Mouse (Mus musculus) G1E (cell line): ENCODE results near the gene Orm1. TPM values are rescaled to one million over a fixed set of nuclear protein-coding genes. Genes with fewer than 3 reads are reported as not detected.

Experiments
- ATAC-seq: 2 replicates; pipeline ENCODE4 v1.8.0; 2016; ENCODE audit warnings: mild to moderate bottlenecking; ENCODE audit not compliant: insufficient number of reproducible peaks, poor library complexity, low FRiP score, severe bottlenecking; ENCODE audit errors: extremely low read depth
- DNase-seq: peaks from one replicate; pipeline ENCODE4 v3.0.0; 2012; ENCODE audit warnings: low spot score
- H3K27me3 ChIP-seq: 2 replicates; pipeline ENCODE4 v1.6.1; 2012; ENCODE audit warnings: mild to moderate bottlenecking, low read length, inconsistent platforms; ENCODE audit not compliant: insufficient read depth
- H3K36me3 ChIP-seq: replicated peaks from 2 replicates; pipeline ENCODE3; 2012; ENCODE audit warnings: mild to moderate bottlenecking, inconsistent platforms
- H3K4me1 ChIP-seq: 2 replicates; pipeline ENCODE4 v1.6.1; 2012; ENCODE audit warnings: low read depth, low read length, inconsistent platforms, mixed read lengths; ENCODE audit not compliant: insufficient read depth
- H3K4me3 ChIP-seq: 2 replicates; pipeline ENCODE4 v1.5.1; 2012; ENCODE audit warnings: low read depth, mild to moderate bottlenecking, inconsistent platforms, low read length, moderate library complexity, mixed read lengths
- H3K9me3 ChIP-seq: replicated peaks from 2 replicates; pipeline ENCODE4 v1.6.1; 2012; ENCODE audit warnings: inconsistent platforms
- CTCF ChIP-seq: IDR thresholded peaks from 2 replicates; pipeline ENCODE4 v1.5.1; 2012; ENCODE audit warnings: low read depth, low read length, inconsistent platforms, mixed read lengths
- GATA1 ChIP-seq: IDR thresholded peaks from 2 replicates; pipeline ENCODE4 v1.6.1; 2012; ENCODE audit warnings: borderline replicate concordance, low read length, inconsistent platforms, mixed read lengths
- GATA2 ChIP-seq: IDR thresholded peaks from 2 replicates; pipeline ENCODE4 v1.6.1; 2012; ENCODE audit warnings: low read depth, low read length, inconsistent platforms, borderline replicate concordance
- POLR2AphosphoS5 ChIP-seq: IDR thresholded peaks from 2 replicates; pipeline ENCODE4 v1.6.1; 2012; ENCODE audit warnings: low read depth, low read length, inconsistent platforms; ENCODE audit not compliant: insufficient replicate concordance
- TAL1 ChIP-seq: conservative IDR thresholded peaks from 2 replicates; pipeline ENCODE4 v1.6.1; 2012; ENCODE audit warnings: low read depth, low read length, inconsistent platforms, mixed read lengths
- polyA plus RNA-seq: library from polyadenylated mRNA; stranded (reverse); fragments of >175 nt; gene quantifications from 2 replicates; pipeline ENCODE4 v1.2.3, GENCODE M21; 2012
- total RNA-seq, 2 experiments: library from RNA; stranded (forward) in 1 of 2; stranded (reverse) in 1 of 2; fragments of 200-1000 nt in 1 of 2; fragments of >200 nt in 1 of 2; fragmentation: Nextera tagmentation in 1 of 2; gene quantifications; 2 replicates each; pipeline ENCODE4 v1.2.3; 2014 to 2017

The Orm1 gene
- total and polyA plus RNA-seq, 3 experiments = not detected

- TF ChIP-seq TAL1 (no peak), GATA1 (no peak), GATA2 (no peak), CTCF (no peak), POLR2AphosphoS5 (no peak)
- H3K27me3 ChIP-seq = no peaks in the 10 kb centered on the region
- ATAC-seq = no peak
- no peaks in the 10 kb centered on the region for H3K36me3 ChIP-seq
- H3K9me3 ChIP-seq = peaks cover 81% of the 10 kb centered on the region
- H3K4me1 ChIP-seq = no peaks in the 10 kb centered on the region
- H3K4me3 ChIP-seq = no peak overlapping the region
- DNase-seq = no peak
Observed at GRCm38 (mm10) chr4:63389121-63389886, 44.9 kb downstream of the Orm1 start.

GRCm38 (mm10) chr4:63389887-63390528, 45.6 kb downstream of the Orm1 start:
- DNase-seq (no peak), ATAC-seq (no peak)
- Histone ChIP-seq H3K36me3 (no peaks in the 10 kb centered on the region), H3K9me3 (peaks cover 86% of the 10 kb centered on the region), H3K4me3 (no peak overlapping the region), H3K4me1 (no peaks in the 10 kb centered on the region), H3K27me3 (no peaks in the 10 kb centered on the region)
- TF ChIP-seq GATA1 (no peak), TAL1 (no peak), GATA2 (no peak)

- H3K4me3 ChIP-seq = no peak overlapping the region
- H3K27me3 ChIP-seq = no peaks in the 10 kb centered on the region
- DNase-seq (no peak), ATAC-seq (no peak)
- H3K4me1 ChIP-seq = no peaks in the 10 kb centered on the region
- no peak for TF ChIP-seq CTCF
- no peak for TF ChIP-seq POLR2AphosphoS5
- no peak for TF ChIP-seq GATA1
- no peak for TF ChIP-seq GATA2
- no peak for TF ChIP-seq TAL1
- H3K36me3 ChIP-seq = no peaks in the 10 kb centered on the region
- peaks cover 90% of the 10 kb centered on the region for H3K9me3 ChIP-seq
Observed at GRCm38 (mm10) chr4:63391322-63391721, 47.0 kb downstream of the Orm1 start.

Other genes with a start within 250 kb of the Orm1 start
- gene Ambp, start 189.8 kb upstream of the Orm1 start, total RNA-seq (2014; fragmentation: Nextera tagmentation) = not detected in 2 replicates
- not detected in 2 replicates for gene Ambp, start 189.8 kb upstream of the Orm1 start, total RNA-seq (2017)
- not detected in 2 replicates for gene Ambp, start 189.8 kb upstream of the Orm1 start, polyA plus RNA-seq
- gene Kif12, start 172.4 kb upstream of the Orm1 start, total RNA-seq (2014; fragmentation: Nextera tagmentation) = not detected in 2 replicates
- 0.06 TPM in 1 of 2 replicates, not detected in the other for gene Kif12, start 172.4 kb upstream of the Orm1 start, total RNA-seq (2017)
- not detected in 2 replicates for gene Kif12, start 172.4 kb upstream of the Orm1 start, polyA plus RNA-seq
- not detected in 2 replicates for gene Col27a1, start 130.6 kb upstream of the Orm1 start, total RNA-seq (2014; fragmentation: Nextera tagmentation)
- gene Col27a1, start 130.6 kb upstream of the Orm1 start, total RNA-seq (2017) = under 0.01 and 0.16 TPM in 2 replicates
- not detected in 2 replicates for gene Col27a1, start 130.6 kb upstream of the Orm1 start, polyA plus RNA-seq
- gene Orm3, start 11.6 kb downstream of the Orm1 start, total RNA-seq (2014; fragmentation: Nextera tagmentation) = not detected in 2 replicates
- not detected in 2 replicates for gene Orm3, start 11.6 kb downstream of the Orm1 start, total RNA-seq (2017)
- gene Orm3, start 11.6 kb downstream of the Orm1 start, polyA plus RNA-seq = not detected in 2 replicates
- gene Orm2, start 17.9 kb downstream of the Orm1 start, total RNA-seq (2014; fragmentation: Nextera tagmentation) = not detected in 2 replicates
- not detected in 2 replicates for gene Orm2, start 17.9 kb downstream of the Orm1 start, total RNA-seq (2017)
- gene Orm2, start 17.9 kb downstream of the Orm1 start, polyA plus RNA-seq = not detected in 2 replicates
- gene Akna, start 58.8 kb downstream of the Orm1 start, total RNA-seq (2014; fragmentation: Nextera tagmentation) = 1.1 TPM in 1 of 2 replicates, not detected in the other
- gene Akna, start 58.8 kb downstream of the Orm1 start, total RNA-seq (2017) = under 0.01 and 0.11 TPM in 2 replicates
- 0.01 TPM in 2 replicates for gene Akna, start 58.8 kb downstream of the Orm1 start, polyA plus RNA-seq
- not detected in 2 replicates for gene Whrn, start 151.4 kb downstream of the Orm1 start, total RNA-seq (2014; fragmentation: Nextera tagmentation)
- 0.12 and 0.38 TPM in 2 replicates for gene Whrn, start 151.4 kb downstream of the Orm1 start, total RNA-seq (2017)
- gene Whrn, start 151.4 kb downstream of the Orm1 start, polyA plus RNA-seq = not detected in 2 replicates
- gene Atp6v1g1, start 200.2 kb downstream of the Orm1 start, total RNA-seq (2014; fragmentation: Nextera tagmentation) = 116 and 120 TPM in 2 replicates
- 220 and 233 TPM in 2 replicates for gene Atp6v1g1, start 200.2 kb downstream of the Orm1 start, total RNA-seq (2017)
- gene Atp6v1g1, start 200.2 kb downstream of the Orm1 start, polyA plus RNA-seq = 128 and 147 TPM in 2 replicates
- 3.4 and 4.9 TPM in 2 replicates for gene Tmem268, start 214.2 kb downstream of the Orm1 start, total RNA-seq (2014; fragmentation: Nextera tagmentation)
- gene Tmem268, start 214.2 kb downstream of the Orm1 start, total RNA-seq (2017) = 9.7 and 12.8 TPM in 2 replicates
- 3.4 and 3.5 TPM in 2 replicates for gene Tmem268, start 214.2 kb downstream of the Orm1 start, polyA plus RNA-seq